Mouse (Mus musculus) bone marrow macrophage, adult 2 months (primary cell): ENCODE measurements around the gene Msl2. TPM values are rescaled to one million over a fixed set of nuclear protein-coding genes. Genes with fewer than 3 reads are reported as not detected.

Experiments
- H3K27ac ChIP-seq: 2 replicates; pipeline ENCODE4 v1.5.1; 2012; ENCODE audit warnings: low read depth, low read length; ENCODE audit not compliant: insufficient read depth
- H3K4me1 ChIP-seq: 2 replicates; pipeline ENCODE4 v1.6.1; 2012; ENCODE audit warnings: low read length; ENCODE audit not compliant: control insufficient read depth, insufficient read depth
- H3K4me3 ChIP-seq: 2 replicates; pipeline ENCODE4 v1.5.1; 2012; ENCODE audit warnings: mild to moderate bottlenecking, low read length, moderate library complexity; ENCODE audit not compliant: insufficient read depth
- CTCF ChIP-seq: IDR thresholded peaks from 2 replicates; pipeline ENCODE4 v1.5.1; 2012; ENCODE audit warnings: low read depth, mild to moderate bottlenecking, low read length, moderate library complexity
- POLR2A ChIP-seq: IDR thresholded peaks from 2 replicates; pipeline ENCODE4 v1.6.1; 2012; ENCODE audit warnings: mild to moderate bottlenecking, low read depth, low read length, borderline replicate concordance
- polyA plus RNA-seq: library from polyadenylated mRNA; stranded (reverse); fragments of >200 nt; gene quantifications from 2 replicates; pipeline ENCODE4 v1.2.4, GENCODE M21; 2012; ENCODE audit not compliant: missing spikeins, insufficient read depth, insufficient read length

The Msl2 gene
- 35.4 and 38.9 TPM in 2 replicates for polyA plus RNA-seq

- peak within 1 kb of the TSS; percentile 98 for H3K27ac ChIP-seq
- H3K4me1 ChIP-seq: peaks cover 7% of the 10 kb centered on the region
- no peak for TF ChIP-seq CTCF
- TF ChIP-seq POLR2A: no peak
- H3K4me3 ChIP-seq: peak within 1 kb of the TSS; percentile 91
Observed at GRCm38 (mm10) chr9:101073987-101074331, at the start of gene Msl2. TSS of gene Msl2 (plus strand) at chr9:101074101.

GRCm38 (mm10) chr9:101033761-101034447, 40.0 kb upstream of the Msl2 start:
- Histone ChIP-seq H3K4me3 (peak overlapping the region; percentile 74), H3K4me1 (peaks cover 12% of the 10 kb centered on the region), H3K27ac (0 out of 2 replicates have a peak overlapping the region, but pooled peaks have one; percentile 16)
- TF ChIP-seq CTCF (no peak), POLR2A (no peak)

GRCm38 (mm10) chr9:101034448-101035098, 39.3 kb upstream of the Msl2 start, which contains the start of gene Pccb:
TSS of gene Pccb (minus strand) at chr9:101034898.
- peak within 1 kb of the TSS; percentile 81 for H3K27ac ChIP-seq
- peaks cover 12% of the 10 kb centered on the region for H3K4me1 ChIP-seq
- peak within 1 kb of the TSS; percentile 74 for H3K4me3 ChIP-seq
- TF ChIP-seq POLR2A: 0 out of 2 replicates have a peak, but pooled peaks have one; percentile 40
- TF ChIP-seq CTCF: no peak

GRCm38 (mm10) chr9:101035836-101036596, 37.9 kb upstream of the Msl2 start:
- Histone ChIP-seq H3K4me1 (peaks cover 12% of the 10 kb centered on the region), H3K4me3 (no peak overlapping the region), H3K27ac (no peak overlapping the region)
- TF ChIP-seq CTCF (no peak), POLR2A (no peak)

- TF ChIP-seq POLR2A: no peak
- no peak for TF ChIP-seq CTCF
- no peak overlapping the region for H3K27ac ChIP-seq
- peaks cover 12% of the 10 kb centered on the region for H3K4me1 ChIP-seq
- H3K4me3 ChIP-seq: no peak overlapping the region
Observed at GRCm38 (mm10) chr9:101036876-101037275, 37.0 kb upstream of the Msl2 start.

- no peak for TF ChIP-seq POLR2A
- no peak for TF ChIP-seq CTCF
- H3K4me3 ChIP-seq: no peak overlapping the region
- H3K4me1 ChIP-seq: peaks cover 13% of the 10 kb centered on the region
- H3K27ac ChIP-seq: no peak overlapping the region
Observed at GRCm38 (mm10) chr9:101037396-101037795, 36.5 kb upstream of the Msl2 start.

GRCm38 (mm10) chr9:101038634-101039033, 35.3 kb upstream of the Msl2 start:
- Histone ChIP-seq H3K4me3 (no peak overlapping the region), H3K4me1 (peaks cover 13% of the 10 kb centered on the region), H3K27ac (no peak overlapping the region)
- no peak for TF ChIP-seq POLR2A
- no peak for TF ChIP-seq CTCF

GRCm38 (mm10) chr9:101041508-101041907, 32.4 kb upstream of the Msl2 start:
- no peak overlapping the region for H3K4me3 ChIP-seq
- no peak overlapping the region for H3K27ac ChIP-seq
- H3K4me1 ChIP-seq: peaks cover 5% of the 10 kb centered on the region
- no peak for TF ChIP-seq CTCF
- no peak for TF ChIP-seq POLR2A

- Histone ChIP-seq H3K4me1 (peaks cover 5% of the 10 kb centered on the region), H3K27ac (no peak overlapping the region), H3K4me3 (no peak overlapping the region)
- TF ChIP-seq CTCF (no peak), POLR2A (no peak)
Observed at GRCm38 (mm10) chr9:101042249-101042648, 31.7 kb upstream of the Msl2 start.
